Mouse (Mus musculus): Measurements from ENCODE around the gene Gm7903. TPM values are rescaled to one million over a fixed set of nuclear protein-coding genes. Genes with fewer than 3 reads are reported as not detected.
"Not testable (repeated sequence)": the region's sequence is repeated elsewhere in the genome, so short reads cannot be mapped to it uniquely, and the experiment has no call there.

Gm7903 gene
- not detected in 2 replicates for polyA plus RNA-seq (2016; fragmentation: Nextera tagmentation; extraction: Ambion mirVana)

GRCm38 (mm10) chrX:135433535-135433934, at the start of gene Gm7903:
Gm7903 (plus strand) TSS chrX:135433835.
- DNase-seq (ENCODE audit: low spot score); H3K9me3 ChIP-seq (replicated peaks); H3K4me1 ChIP-seq; H3K27me3 ChIP-seq (ENCODE audit: low read depth, poor library complexity, severe bottlenecking); H3K27ac ChIP-seq (replicated peaks); H3K4me3 ChIP-seq; H3K36me3 ChIP-seq: not testable (repeated sequence)
- WGBS: no CpG with 5 or more reads among the region's 15 CpGs

GRCm38 (mm10) chrX:135403578-135403977, 30.1 kb upstream of the Gm7903 start:
- H3K27me3 ChIP-seq (ENCODE audit: low read depth, poor library complexity, severe bottlenecking); H3K9me3 ChIP-seq (replicated peaks); H3K27ac ChIP-seq (replicated peaks); H3K4me3 ChIP-seq; DNase-seq (ENCODE audit: low spot score); H3K36me3 ChIP-seq; H3K4me1 ChIP-seq: not testable (repeated sequence)
- no CpG with 5 or more reads among the region's 3 CpGs for WGBS

GRCm38 (mm10) chrX:135421203-135421602, 12.4 kb upstream of the Gm7903 start:
- not testable (repeated sequence) for H3K36me3 ChIP-seq; H3K27ac ChIP-seq (replicated peaks); H3K9me3 ChIP-seq (replicated peaks); H3K4me1 ChIP-seq; H3K27me3 ChIP-seq (ENCODE audit: low read depth, poor library complexity, severe bottlenecking); H3K4me3 ChIP-seq; DNase-seq (ENCODE audit: low spot score)
- 41% methylated on average over 4 of the region's 7 CpGs for WGBS

- H3K9me3 ChIP-seq (replicated peaks); H3K4me1 ChIP-seq; H3K4me3 ChIP-seq: not testable (repeated sequence)
Observed at GRCm38 (mm10) chrX:135421824-135422223, 11.8 kb upstream of the Gm7903 start.

GRCm38 (mm10) chrX:135422473-135422872, 11.2 kb upstream of the Gm7903 start:
- not testable (repeated sequence) for DNase-seq (ENCODE audit: low spot score); H3K27me3 ChIP-seq (ENCODE audit: low read depth, poor library complexity, severe bottlenecking); H3K4me1 ChIP-seq; H3K36me3 ChIP-seq; H3K27ac ChIP-seq (replicated peaks); H3K9me3 ChIP-seq (replicated peaks); H3K4me3 ChIP-seq
- WGBS: no CpG with 5 or more reads among the region's 4 CpGs

More at GRCm38 (mm10) chrX:135421824-135422223, 11.8 kb upstream of the Gm7903 start:
- not testable (repeated sequence) for DNase-seq (ENCODE audit: low spot score); H3K27me3 ChIP-seq (ENCODE audit: low read depth, poor library complexity, severe bottlenecking); H3K36me3 ChIP-seq; H3K27ac ChIP-seq (replicated peaks)

- not testable (repeated sequence) for DNase-seq (ENCODE audit: low spot score); H3K27me3 ChIP-seq (ENCODE audit: low read depth, poor library complexity, severe bottlenecking); H3K4me3 ChIP-seq; H3K27ac ChIP-seq (replicated peaks); H3K4me1 ChIP-seq; H3K36me3 ChIP-seq; H3K9me3 ChIP-seq (replicated peaks)
- no CpG with 5 or more reads among the region's 3 CpGs for WGBS
Observed at GRCm38 (mm10) chrX:135464160-135464559, 30.5 kb downstream of the Gm7903 start.

- H3K27me3 ChIP-seq (ENCODE audit: low read depth, poor library complexity, severe bottlenecking); H3K4me3 ChIP-seq; DNase-seq (ENCODE audit: low spot score); H3K36me3 ChIP-seq; H3K4me1 ChIP-seq; H3K27ac ChIP-seq (replicated peaks); H3K9me3 ChIP-seq (replicated peaks): not testable (repeated sequence)
- WGBS: no CpG with 5 or more reads among the region's 6 CpGs
Observed at GRCm38 (mm10) chrX:135481902-135482301, 48.3 kb downstream of the Gm7903 start.

- DNase-seq (ENCODE audit: low spot score); H3K9me3 ChIP-seq (replicated peaks); H3K4me3 ChIP-seq; H3K36me3 ChIP-seq; H3K4me1 ChIP-seq; H3K27me3 ChIP-seq (ENCODE audit: low read depth, poor library complexity, severe bottlenecking); H3K27ac ChIP-seq (replicated peaks): not testable (repeated sequence)
- no CpG with 5 or more reads among the region's 3 CpGs for WGBS
Observed at GRCm38 (mm10) chrX:135483183-135483582, 49.5 kb downstream of the Gm7903 start.

Other genes with a start within 250 kb of the Gm7903 start
- 1.5 and 2.4 TPM in 2 replicates for gene Tceal6, start 223.1 kb upstream of the Gm7903 start, polyA plus RNA-seq (2016; fragmentation: Nextera tagmentation; extraction: Ambion mirVana)
- 0.06 TPM in 1 of 2 replicates, not detected in the other for gene Pramel3, start 131.5 kb upstream of the Gm7903 start, polyA plus RNA-seq (2016; fragmentation: Nextera tagmentation; extraction: Ambion mirVana)
- not detected in 2 replicates for gene Gm5128, start 60.6 kb upstream of the Gm7903 start, polyA plus RNA-seq (2016; fragmentation: Nextera tagmentation; extraction: Ambion mirVana)
- not detected in 2 replicates for gene AV320801, start 60.8 kb downstream of the Gm7903 start, polyA plus RNA-seq (2016; fragmentation: Nextera tagmentation; extraction: Ambion mirVana)
- 0.14 TPM in 1 of 2 replicates, not detected in the other for gene Nxf7, start 164.9 kb downstream of the Gm7903 start, polyA plus RNA-seq (2016; fragmentation: Nextera tagmentation; extraction: Ambion mirVana)
- not detected in 2 replicates for gene Prame, start 193.9 kb downstream of the Gm7903 start, polyA plus RNA-seq (2016; fragmentation: Nextera tagmentation; extraction: Ambion mirVana)

All from midbrain, embryonic 10.5 days (tissue).